Mouse (Mus musculus) hindlimb bud, embryonic 11.5 days (tissue): ENCODE data around the gene Dhx30.
"Not testable (repeated sequence)": the region's sequence is repeated elsewhere in the genome, so short reads cannot be mapped to it uniquely, and the experiment has no call there.

Experiments used
- DNase-seq: peaks from one replicate; pipeline ENCODE4 v3.0.0-alpha.2; 2012; ENCODE audit warnings: low read depth, low spot score; ENCODE audit errors: extremely low spot score

Gene Dhx30

DNA sequence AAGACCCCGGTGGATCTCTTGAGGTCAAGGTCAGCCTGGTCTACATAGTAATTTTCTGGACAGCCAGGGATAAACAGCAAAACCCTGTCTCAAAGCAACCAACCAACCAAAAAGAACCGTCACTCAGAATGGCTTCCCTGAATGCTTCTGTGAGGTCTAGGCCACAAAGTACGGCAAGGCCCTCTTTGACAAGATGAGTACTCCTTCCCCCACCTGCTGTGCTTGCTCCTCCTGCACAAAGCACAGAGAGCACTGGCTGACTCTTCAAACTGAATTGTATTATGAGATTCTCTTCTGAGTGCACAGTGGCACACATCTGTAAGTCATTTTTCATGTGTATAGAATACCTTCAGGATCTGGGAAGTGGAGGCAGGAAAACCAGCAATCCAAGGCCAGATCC lies 19.8 kb downstream of the Dhx30 start:
- no peak for DNase-seq

DNA sequence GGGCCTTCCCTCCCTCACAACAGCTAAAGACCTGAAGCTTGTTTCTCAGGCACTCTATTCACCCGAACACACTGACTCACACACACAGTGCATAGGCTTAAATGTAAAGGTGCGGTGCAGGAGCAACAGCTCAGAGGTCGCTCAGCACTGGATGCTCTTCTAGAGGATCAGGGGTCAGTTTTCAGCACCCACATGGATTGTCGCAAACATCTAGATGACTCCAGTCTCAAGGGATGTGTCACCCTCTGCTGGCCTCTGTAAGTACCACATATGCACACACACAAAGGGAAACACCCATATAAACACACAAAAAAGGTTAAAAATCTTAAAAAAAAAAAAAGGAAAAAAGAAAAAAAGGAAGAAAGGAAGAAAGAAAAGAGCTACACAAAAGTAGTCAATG lies 22.9 kb downstream of the Dhx30 start:
- no peak for DNase-seq

DNA sequence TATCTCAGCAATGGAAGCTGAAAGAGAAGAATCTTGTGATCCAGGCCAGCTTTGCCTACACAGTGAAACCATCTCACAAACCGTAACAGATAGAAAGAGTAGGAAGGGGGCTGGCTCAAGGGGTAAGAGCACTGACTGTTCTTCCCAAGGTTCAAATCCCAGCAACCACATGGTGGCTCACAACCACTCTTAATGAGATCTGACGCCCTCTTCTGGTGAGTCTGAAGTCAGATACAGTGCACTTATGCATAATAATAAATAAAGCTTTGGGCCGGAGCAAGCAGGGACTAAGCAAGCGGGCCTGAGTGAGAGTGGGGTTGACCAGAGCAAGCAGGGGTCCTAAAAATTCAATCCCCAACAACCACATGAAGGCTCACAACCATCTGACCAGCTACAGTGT lies 24.3 kb downstream of the Dhx30 start:
- no peak for DNase-seq

DNA sequence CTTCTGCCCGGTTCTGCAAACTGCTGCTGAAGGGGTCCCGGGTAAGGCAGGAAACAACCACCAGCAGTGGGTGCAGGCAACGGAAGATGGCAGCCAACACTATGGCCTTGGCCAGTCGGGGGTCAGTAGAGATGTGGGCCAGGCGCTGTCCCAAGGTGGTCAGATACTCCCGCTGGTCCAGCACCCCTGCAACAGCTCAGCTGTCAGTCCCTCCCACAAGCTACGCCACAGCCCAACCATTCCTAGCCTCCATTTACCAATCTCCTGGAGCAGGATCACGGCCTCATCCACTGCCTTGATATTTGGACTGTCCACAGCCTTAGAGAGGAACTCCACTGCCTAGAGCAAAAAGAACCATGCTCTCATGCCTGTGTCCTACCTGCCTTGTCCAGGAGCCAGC lies 31.9 kb downstream of the Dhx30 start:
- no peak for DNase-seq

DNA sequence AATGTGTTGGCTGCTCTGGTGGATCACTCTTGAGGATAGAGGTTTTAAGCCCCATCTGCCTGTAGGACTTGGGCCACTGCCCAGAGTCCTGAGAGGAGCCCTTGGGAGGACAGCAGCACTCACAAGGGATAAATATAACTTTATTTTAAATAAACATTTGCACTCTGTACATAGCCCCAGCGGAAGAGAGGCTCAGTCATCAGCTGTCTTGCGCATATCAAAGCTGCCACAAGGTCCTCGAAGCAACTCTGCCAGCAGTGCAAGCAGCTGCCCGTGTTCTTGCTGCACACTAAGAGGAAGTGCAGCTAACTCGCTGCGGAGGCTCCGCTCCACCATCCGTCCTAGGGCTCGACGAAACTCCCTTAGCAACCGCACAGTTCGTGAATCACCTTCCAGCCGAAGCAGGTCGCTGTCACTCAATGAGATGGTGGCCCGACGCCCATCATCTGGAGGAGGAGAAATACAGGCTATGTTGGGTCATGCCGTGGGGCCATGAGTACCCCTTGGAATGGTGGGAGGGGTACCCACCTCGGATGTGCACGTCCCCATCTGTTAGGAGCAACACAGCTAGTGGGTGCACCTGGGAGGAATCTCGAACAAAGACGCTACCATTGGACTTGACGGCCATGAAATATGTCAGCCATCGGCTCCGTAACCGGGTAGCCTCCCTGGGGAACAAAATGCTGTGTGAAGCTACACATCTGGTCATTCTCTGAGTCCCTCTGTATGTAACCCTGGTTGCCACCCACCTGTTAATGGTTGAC lies 33.2 kb downstream of the Dhx30 start:
- DNase-seq = no peak

DNA sequence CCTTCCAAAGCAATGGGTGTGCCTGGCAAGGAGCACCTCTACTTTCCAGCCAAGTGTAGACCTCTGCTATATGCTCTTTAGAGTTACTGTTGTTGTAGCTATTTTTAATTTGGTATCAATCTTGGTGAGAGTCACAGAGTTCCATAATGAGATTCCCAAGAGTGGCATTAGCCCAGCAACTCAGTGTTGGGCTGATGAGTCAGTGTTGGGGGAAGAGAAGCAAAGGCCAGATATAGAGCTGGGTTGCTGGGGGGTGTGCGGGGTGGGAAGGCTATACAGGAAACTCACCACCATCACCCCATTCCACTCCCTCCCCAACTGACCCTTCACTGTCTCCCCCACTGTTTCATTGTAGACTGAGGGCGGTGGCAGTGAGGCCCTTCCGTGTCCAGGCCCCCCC lies 36.6 kb downstream of the Dhx30 start:
- DNase-seq = no peak

DNA sequence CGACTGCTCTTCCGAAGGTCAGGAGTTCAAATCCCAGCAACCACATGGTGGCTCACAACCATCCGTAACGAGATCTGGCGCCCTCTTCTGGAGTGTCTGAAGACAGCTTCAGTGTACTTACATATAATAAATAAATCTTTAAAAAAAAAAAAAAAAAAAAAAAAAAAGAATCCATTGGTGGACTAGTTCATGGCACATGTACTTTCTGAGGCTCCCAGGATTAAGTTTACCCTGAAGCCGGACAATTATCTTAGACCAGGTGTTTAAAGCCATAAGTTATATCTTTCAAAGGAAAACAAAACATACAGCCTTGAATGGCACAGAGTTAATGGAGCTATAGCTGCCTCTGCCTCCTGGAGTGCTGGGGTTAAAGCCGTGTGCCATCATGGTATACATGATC lies 41.2 kb downstream of the Dhx30 start:
- DNase-seq = not testable (repeated sequence)

DNA sequence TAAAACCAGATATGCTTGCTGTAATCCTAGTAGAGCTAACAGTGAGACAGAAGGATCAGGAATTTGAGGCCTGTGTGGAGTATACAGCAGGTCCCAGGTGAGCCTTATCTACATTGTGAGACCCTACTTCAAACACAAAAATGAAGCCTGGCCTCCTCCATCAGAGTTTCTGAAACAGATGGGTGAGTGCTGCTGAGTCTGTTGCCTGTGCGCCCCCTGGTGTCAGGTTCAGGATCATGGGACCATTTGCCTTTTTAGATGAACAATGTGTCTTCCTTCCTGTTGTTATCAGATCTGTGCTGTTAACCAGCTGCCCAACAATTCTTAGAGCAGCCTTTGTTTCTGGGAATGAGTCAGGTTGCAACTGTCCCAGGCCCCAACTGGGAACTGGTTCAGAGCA lies 45.8 kb downstream of the Dhx30 start:
- DNase-seq = peak; percentile 10

DNA sequence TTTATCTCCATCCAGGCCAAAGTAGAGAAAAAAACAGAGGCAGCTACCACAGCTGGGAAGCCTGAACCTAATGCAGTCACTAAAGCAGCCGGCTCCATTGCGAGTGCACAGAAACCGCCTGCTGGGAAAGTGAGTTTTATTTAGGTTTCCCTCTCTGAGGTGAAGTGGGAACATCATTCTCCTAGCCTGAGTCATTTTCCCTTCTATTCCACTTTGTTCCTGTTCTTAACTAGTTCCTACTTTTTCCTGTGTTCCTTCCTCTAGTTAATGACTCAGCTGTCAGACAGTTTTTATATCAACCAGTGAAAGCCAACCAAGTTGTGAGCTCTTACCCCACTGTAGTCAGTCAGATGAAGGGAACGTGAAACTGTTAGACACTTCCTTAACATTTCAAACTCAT lies 46.6 kb downstream of the Dhx30 start:
- no peak for DNase-seq

DNA sequence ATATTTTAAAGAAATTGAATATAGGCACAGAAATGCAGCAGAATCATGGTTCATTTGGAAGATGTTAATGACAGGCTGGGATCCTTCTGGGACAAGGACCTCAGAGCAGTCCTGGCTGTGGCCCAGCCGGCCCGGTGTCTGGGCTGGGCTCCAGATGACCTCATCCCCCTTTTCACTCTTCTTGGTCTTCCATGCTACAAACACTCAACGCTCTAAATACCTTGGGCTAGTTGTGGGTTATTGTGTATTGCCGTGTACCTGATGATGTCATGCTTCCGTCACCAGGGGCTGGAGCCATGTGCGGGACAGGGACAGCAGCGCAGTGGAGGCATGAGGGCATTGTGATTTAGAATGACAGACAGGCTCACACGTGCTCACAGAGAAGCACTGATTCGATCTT lies 47.3 kb downstream of the Dhx30 start:
- DNase-seq = no peak

DNA sequence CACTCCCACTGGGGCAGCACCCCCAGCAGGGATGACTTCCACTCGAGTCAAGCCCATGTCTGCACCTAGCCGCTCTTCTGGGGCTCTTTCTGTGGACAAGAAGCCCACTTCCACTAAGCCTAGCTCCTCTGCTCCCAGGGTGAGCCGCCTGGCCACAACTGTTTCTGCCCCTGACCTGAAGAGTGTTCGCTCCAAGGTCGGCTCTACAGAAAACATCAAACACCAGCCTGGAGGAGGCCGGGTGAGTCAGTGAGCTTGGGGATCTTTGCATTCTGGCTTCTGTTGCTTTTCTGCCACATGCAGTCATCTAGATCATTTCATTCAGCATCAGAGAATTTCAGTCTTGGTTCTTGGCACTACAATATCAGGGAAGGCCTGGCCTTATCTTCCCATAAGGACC lies 48.9 kb downstream of the Dhx30 start:
- DNase-seq = no peak

DNA sequence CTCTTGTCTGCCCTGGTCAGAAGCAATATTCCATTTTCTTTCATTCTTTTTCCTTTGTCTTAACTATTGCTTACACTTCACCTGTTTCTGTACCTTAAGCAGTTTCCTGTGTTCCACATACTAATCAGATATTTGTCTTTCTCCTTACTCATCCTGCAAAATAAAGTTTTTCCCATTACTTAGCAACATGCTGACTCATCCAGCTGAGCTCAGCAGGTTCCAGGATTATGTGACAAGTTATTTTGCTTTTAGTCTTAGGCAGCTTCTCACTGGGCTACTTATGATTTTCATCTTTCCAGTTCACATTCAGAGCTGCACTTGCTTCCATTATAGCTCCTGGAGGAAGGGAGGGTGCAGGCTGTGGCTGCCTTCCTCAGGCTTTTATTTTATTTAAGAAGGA lies 53.0 kb downstream of the Dhx30 start:
- DNase-seq = no peak

DNA sequence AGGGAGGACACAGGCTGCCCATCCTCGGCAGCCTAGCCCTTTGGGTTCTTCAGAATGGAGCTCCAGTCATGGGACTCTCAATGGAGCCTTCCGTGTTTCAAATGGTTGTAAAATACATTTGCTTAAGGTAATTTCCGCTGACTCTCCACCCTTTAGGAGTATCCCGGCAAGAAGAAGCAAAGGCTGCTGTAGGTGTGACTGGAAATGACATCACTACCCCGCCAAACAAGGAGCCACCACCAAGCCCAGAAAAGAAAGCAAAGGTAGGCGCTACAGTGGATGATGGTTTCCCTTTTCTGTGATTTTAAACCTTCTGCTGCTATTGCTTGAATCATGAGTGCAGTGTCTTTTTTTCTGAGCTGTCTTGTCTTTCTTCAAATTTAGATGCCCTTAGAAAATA lies 54.8 kb downstream of the Dhx30 start:
- DNase-seq = no peak

DNA sequence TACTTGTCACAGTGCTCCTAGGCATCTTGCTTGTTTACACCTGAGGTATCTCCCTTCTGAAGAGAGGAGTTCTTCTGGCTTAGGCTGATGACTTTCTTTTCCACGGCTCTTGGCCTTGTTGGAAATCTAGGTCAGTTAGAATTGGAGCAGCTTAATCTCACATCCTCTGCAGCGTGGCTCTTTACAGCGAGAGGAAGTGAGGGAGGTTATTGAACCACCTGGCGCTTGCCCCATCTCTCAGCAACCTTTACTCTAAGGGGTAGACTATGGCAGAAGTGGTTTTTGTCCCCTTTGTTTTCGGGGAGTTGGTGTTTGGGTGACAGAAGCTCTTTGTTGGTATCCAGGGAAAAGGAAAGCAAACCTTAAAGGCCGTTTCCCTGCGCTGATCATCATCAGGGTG lies 55.2 kb downstream of the Dhx30 start:
- DNase-seq = no peak

DNA sequence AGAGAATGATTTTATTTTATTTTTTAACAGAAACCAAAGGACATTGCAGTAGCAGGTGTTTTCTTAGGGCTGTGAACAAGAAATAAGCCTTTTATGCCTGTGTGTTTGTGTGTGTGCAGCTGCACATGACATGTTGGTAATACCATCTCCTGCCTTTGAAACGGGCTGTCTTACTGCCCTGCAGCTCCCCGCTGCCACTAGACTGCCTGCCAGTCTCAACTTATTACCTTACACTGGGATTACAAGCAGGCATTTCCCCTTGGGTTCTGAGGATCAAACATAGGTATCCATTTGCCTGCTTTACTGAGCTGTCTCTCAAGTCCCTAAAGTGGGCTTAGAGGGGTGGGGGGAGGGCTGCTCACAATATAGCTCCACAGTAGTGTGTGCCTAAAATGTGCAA lies 56.9 kb downstream of the Dhx30 start:
- DNase-seq = no peak

DNA sequence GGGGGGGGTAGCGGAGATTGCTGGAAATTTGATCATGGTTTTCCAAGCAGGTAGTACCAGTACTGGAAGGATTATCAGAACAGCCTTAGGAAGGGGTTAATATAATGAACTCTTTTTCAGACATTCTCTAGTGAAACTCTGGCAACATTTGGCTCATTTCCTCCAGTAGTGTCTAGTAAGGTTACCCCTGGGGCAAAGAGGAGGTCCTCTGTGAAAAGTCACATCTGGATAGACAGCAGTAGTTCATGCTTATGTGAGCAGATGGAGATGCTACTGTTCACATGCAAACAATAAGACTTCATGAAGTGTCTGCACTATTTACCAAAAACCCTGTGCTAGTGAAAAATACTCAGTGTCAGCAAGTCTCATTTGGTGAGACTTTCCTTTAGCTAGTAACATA lies 60.4 kb downstream of the Dhx30 start:
- DNase-seq = no peak

DNA sequence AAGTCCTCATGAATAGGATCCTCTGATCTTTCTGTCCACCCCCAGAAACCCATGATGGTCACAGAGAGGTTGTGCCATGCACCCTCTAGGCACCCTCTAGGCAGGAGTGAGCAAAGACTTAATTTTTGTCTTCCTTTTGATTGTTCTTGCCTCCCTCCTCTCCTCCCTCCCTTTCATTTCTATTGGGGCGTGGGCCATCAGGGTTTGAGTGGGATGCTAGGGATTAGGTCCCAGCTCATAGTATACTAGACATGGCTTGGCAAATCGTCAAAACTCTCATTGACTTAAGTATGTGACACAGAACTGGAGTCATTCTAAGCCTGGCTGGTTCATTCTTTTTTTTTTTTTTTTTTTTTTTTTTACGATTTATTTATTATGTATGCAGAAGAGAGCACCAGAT lies 62.8 kb downstream of the Dhx30 start:
- DNase-seq = no peak

DNA sequence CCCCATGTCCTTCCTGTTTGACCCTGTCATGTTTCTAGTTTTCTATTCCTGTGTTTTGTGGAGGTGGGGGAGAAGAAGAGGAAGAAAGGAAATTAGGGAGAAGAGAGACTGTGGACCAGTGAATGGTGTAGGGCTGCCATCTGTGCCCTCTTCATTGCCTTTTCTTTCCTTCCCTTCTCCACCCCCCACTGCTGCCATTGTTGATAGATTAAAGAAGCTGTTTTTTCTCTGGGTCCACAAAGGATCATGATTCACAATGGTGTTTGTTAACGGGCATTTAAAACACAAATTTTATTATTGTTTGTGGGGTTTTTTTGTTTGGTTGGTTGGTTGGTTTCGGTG lies 63.6 kb downstream of the Dhx30 start:
- DNase-seq = no peak

DNA sequence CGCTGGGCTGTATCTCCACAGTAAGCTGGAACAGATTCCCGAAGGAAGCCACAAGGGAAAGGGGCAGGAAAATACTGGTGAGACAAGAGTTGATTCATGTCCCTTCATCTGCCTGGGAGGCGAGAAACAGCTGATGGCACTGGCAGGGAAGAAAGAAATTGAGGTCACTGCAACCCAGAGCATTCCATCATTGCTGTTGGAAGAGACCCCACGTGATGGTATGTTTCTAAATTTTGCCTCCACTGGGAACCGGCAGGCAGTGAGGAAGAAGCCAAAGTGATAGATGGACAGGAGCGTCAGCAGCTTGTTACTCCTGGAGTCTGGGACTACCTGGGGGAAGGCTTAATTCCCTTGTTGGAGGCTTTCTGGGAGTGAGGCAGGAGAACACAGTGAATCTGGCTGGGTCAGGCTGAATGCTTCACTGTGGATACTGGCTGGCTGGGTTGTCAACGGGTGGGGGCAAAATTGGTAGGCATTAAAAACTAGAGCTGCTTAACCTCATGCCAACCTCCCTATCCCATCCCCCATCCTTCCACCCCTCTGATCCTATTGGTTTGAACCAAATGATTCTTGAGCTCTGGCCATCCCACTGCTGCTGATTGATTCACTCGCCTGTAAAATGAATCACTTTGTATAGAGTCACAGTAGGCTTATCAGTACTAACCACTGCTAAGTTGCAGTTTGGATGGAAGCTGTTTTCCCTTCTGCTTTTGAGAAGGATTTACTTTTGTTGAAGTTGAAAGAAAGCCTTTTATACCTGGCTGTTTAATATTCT lies 64.1 kb downstream of the Dhx30 start:
- no peak for DNase-seq

DNA sequence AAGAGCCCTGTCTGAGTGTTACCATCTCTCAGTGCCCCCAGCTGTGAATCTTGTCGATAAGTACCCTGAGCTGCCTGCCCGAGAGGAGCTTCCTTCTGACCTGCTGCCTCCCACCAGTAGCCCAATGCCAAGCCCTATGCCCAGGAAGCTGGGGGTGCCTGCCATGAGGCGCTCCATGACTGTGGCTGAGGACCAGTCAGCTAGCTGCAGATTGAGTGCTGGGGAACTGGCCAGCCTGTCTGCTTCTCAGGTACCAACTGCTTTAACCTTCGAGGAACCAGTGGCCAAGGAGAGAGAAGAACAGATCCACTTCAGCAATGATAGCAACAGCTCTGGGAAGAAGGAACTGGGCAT lies 64.7 kb downstream of the Dhx30 start:
- DNase-seq = no peak

DNA sequence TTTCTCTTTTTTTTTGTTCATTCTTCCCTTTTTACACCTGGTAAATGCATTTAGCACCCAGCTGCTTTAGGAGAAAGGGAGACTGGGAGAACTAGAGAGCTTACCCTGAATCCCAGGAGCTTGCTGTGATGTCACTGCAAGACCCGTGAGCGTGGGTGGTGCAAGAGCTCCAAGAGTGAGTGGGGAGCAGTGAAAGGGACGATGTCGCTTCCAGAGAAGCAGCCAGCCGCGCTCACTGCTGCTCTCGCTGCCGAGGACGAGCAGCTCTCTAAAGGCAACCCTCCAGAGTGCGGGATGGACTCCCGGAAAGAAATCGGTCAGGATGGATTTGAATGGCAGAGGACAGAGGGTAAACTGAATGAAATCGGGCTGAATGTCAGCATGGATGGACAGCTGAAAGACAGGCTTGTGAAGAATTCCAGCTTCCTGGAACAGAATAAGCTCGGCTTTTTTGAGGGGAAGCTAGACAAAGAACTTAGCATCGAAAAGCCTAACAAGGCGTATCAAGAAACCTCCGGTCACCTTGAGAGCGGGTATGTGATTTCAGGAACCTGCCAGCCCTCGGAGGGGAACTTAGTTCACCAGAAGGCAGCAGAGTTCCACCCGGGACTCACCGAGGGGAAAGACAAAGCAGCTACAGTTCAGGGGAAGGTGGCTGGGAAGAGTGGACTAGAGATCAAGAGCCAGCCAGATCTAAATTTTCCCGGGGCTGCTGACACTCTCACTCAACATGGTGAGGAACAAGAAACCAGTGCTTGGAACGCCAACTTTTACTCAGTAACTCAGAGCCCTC lies 65.6 kb downstream of the Dhx30 start:
- no peak for DNase-seq

DNA sequence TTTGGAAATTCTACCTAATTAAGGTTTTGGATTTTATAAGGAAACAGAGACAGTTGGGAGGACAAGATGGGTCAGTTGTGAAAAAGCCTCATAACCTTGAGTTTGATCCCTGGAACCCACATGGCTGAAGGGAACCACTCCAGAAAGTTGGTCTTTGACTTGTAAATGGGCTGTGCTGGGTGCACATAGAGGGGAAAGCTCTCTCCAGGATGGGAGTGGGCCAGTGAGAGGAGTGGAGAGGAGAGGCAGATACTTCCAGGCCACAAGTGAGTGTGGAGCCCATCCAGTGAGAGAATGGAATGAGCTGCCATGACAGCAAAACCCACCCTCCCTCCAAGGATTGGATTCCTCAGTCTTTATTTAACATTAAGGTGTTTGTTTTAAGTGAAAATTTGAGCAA lies 66.4 kb downstream of the Dhx30 start:
- DNase-seq = no peak
